Mouse (Mus musculus): ENCODE results near the gene Wipf1. TPM values are rescaled to one million over a fixed set of nuclear protein-coding genes. Genes with fewer than 3 reads are reported as not detected.

Gene Wipf1
- polyA plus RNA-seq, 2 experiments from 2014 or later, result 54.2 to 66.6 TPM

DNA sequence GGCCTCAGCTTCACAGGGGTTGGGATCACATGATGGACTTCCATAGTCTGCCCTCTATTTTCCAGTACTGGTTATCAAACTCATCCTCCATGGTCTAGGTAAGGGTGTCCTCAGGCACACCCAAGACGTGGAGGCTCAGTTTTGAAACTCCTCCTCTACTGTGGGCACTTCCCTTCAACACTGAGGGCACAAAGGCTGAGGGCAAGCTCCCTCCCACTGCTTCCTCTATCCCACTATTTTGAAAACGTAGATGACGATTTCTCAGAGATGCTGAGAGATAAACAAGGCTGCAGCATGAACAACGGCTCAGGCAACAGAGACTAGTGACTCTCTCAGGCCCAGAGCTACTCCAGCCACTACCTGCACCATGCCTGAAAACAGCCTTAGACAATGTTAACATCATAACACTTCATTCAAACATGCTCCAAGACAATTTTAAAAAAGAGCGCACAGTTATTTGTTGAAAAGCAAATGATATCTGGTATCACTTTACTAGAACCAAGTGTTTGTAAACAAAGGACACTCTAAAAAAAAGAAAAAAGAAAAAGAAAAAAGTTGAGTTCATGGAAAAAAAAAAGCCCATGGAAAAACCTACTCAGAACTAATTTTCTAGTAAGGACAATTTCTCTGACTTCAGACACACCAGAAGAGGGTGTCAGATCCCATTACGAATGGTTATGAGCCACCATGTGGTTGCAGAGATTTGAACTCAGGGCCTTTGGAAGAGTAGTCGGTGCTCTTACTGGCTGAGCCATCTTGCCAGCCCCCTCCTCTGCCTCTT is 62.3 kb downstream of the Wipf1 start:
- ATAC-seq, result no peak

DNA sequence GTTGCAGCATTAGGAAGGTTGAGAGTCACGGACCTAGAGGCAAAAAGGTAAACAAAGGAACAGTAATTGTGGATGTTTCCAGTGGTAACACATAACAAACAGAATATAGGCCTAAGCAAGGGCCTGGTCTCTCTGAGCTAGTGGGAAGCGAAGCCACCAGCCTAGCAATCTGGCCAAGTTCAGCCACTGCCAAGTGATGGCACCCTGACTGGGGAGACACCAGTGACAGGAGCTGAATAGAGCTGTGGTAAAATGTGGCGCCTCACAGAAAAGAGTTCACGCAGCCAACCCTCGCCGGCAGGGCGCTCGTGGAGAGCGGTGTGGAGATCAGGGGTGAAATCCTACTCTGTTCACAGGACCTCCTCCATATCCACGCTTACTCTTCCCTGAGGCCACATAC is 63.1 kb downstream of the Wipf1 start:
- no peak for ATAC-seq

DNA sequence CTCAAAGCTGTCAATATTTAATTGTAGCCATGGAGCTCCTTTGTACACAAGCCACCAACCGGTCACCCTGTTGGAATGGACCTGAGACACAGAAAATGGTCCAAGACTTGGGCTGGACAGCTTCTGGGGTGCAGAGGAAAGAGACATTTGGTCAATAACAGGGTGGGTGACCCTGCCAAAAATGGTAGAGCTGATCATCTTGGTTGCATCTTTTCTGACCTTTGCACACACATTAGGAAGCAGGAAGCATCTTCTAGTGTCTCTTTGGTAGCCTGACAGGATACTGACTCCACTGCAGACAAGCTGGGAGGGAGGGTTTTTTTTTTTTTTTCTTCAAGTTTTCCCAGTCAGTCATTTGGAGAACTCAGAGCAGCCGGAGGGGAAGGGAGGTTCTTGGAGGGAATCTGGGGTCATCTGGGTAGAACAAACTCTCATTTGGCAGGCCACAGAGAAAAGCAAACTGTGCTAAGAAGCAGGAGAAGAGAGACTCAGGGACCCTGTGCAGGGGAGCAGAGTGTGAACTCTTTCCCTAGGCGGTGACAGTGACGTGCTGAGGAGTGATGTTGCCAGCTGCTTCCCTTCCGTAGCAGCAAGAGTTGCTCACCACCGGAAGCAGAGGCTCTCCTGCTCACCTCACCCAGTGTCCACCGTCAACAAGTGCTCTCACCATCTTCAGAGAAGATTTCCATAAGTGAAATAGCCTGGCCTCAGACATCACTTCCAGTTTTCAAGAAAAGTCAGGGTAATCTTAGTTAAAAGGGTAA is 65.9 kb downstream of the Wipf1 start:
- peak; percentile 74 for ATAC-seq

DNA sequence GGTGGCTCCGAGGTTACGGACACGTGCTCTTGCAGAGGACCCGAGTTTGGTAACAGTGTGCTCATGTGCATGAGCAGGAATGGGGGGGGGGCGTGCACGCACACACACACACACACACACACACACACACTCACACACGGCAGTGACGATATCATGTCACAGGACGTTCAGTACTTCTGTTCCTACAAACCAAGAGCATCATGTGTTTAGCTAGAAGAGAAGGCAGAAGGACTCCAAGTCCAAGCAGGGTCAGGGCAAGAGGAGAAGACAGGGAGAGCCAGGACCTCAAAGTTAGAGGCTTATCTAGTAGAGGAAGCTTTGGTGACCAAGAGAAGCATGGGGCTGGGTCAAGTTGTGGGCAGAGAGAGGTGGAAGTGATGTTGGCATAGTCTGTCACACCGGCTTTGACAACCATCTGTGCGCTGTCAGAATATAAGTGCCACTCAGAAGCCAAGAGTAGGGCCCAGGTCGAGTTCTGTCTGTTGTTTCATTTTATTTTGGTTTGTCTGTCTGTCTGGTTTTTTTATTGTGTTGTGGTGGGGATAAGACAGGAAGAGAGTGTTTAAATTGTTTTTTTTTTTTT is 66.7 kb downstream of the Wipf1 start:
- peak; percentile 3 for ATAC-seq

DNA sequence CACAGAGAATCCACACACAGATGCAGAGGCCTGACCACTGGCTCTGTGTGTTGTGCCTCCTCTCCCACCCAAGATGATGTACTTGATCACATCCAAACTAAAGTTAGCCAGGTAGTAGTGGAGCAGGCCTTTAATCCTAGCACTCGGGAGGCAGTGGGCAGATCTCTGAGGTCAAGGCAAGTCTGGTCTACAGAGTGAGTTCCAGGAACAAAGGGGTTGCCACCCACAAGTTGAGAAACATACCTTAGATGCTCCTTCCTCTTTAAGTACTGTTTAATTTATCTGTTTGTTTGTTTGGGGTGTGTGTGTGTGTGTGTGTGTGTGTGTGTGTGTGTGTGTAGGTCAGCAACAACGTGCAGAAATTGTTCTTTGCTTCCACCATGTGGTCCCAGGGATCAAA is 67.3 kb downstream of the Wipf1 start:
- ATAC-seq, result no peak

DNA sequence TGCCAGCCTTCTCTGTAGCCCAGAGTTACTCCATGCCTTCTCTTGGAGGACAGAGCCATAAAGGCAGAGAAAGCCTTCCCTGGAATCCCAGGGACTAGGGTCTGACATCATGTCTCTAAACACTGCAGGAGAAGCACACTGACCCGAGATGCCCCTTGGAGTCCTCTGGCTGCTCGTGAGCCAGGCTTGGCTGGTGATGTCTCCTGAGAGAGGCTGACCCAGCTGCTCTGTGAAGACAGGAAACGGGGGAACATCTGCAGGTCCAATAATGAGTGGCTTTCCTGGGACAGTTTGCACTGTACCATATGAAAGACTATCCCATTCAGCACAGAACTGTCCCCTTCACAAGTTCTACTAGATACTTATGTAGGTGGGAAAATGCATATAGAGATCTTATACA is 69.4 kb downstream of the Wipf1 start:
- ATAC-seq, result no peak

DNA sequence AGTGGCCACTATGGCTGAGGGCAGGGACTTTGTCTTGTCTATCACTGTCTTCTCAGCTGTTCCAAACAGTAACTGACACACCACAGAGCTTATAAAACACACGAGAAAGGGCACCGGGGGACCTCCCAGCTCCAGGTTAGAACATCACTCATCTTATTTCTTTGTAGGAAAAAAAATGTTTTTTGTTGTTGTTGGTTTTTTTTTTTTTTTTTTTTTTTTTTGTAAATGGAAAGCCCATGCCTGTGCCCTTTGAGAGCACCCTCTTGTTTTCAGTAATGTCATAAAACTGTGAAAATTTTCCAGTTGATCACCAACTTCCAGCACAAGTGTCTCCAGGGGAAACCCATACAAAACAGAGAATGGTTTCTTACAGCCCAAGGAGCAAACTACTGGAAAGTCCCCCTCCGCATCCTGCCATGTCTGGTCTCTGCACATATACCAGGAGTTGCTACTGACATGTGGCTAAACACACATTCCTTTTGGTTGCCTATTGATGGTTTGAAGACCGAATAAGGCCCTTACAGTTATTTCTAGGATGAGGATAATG is 69.9 kb downstream of the Wipf1 start:
- ATAC-seq, result peak; percentile 53

DNA sequence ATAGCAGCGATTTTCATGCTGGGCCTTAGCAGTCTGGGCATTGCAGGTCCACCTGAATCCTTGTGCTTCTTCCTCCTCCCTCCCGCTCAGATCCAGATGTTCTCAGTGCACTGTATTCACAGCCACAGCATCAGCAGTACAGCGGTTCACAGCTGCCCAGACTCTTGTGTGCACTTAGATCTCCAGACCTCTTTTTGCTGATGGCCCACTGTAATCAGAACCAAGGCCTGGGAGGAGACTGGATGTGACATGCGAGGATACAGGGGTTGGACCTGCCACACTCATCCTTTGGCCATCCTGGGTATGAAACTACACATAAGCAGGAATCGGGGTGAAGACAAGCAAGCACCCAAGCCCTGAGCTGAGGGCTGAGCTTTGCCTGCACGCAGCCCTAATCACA is 72.6 kb downstream of the Wipf1 start:
- no peak for ATAC-seq

DNA sequence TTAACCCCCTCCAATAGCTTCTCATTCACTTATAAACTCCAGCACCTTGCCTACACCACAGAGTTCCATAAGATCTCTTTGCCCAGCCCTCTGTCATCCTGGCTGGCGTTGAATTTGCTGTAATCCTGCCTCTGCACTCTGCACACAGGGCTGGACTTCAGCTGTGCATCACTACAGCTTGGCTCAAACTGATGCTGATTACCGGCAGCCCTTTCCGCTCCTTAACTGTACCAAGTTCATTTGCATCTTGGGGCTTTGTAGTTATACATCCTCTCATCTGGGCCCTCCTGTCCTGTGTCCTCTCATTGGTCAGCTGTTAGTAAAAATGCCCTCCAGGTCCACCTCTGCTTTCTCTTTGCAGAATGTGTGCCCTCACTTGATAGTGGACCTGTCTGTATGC is 73.4 kb downstream of the Wipf1 start:
- no peak for ATAC-seq

DNA sequence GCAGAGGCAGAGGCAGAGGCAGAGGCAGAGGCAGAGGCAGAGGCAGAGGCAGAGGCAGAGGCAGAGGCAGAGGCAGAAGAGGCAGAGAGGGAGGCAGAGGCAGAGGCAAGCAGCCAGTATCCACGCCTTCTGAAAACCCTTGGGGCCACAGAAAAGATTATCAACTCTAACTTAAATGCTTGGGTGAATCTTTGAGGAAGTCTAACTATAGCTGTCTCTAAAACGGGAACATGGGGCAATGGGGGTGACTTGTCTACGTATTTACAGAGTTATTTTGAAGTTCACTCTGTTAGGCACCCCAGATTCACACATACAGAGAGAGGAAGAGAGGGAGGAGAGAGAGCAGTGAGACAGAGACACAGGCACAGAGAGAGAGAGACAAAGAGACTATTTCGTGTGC is 74.0 kb downstream of the Wipf1 start:
- ATAC-seq, result no peak

DNA sequence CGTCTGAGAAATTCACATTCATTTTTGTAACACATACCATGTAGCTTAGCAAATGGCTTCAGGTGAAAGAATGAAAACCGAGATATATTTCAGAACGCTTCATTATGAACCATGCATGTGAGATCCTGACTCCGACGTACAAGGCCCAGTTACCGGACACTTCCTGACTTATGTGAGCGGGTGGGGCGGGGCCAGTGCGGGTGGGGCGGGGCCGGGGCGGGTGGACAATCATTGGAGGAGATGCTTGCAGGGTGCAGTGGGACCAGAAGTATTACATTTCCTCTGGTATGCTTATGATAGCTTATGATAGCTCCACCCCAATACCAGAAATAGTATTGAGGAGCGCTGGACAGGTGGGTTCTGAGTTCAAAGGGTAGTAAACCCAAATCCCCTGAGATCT is 74.9 kb downstream of the Wipf1 start:
- no peak for ATAC-seq

DNA sequence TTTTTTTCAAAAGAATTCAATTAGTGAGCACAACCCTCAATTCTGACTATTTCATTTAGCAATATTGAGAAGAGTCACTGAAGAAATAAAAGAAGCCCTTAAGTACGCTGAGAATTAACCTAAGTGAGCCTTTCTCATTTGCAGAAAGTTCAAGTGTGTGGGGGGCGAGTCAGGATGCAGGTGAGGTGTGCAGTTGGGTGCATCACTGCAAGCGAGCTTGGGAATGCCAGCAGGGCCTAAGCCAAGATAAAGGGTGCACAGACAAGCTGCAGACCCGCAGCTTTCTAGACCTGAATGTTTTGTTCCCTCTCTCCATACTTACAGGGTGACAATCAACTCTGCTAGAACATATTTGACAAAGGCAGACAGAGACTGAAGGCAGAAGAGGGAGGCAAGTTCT is 75.3 kb downstream of the Wipf1 start:
- ATAC-seq, result no peak

DNA sequence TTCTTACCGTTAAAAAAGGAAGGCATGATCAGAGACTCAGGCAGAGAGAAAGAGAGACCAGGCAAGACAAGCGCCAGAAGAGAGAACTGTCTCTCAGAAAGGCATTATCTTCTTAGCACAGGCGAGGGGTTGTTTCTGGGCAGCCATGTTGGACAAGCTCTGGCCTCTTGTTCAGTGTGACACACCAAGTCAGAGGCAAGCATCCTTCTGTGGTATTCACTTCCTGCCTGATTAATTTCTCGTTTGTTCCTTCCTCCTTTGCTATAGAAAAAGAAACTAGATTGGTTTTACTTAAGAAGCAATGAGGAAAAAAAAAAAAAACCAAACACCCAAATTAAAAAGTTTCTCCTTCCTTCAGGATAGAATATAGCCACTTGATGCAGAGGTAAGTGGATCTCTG is 75.8 kb downstream of the Wipf1 start:
- ATAC-seq, result peak; percentile 71

DNA sequence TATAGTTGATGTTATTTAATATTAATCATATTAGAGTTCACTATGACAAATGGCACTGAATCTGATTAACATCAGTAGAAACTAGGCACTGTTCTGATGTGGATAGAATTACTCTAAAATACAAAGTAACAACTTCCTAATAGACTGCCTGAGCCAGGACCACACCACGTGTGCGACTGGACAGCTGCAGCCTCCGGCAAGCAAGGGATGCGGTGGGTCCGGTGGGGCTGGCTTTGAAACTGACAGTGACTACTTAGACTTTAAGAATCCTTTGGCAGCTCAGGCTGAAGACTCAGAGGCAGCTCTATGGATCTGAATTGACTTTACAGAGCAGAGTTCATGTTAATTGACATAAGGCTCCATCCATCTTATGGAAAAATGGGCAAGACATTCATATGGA is 76.4 kb downstream of the Wipf1 start:
- no peak for ATAC-seq

DNA sequence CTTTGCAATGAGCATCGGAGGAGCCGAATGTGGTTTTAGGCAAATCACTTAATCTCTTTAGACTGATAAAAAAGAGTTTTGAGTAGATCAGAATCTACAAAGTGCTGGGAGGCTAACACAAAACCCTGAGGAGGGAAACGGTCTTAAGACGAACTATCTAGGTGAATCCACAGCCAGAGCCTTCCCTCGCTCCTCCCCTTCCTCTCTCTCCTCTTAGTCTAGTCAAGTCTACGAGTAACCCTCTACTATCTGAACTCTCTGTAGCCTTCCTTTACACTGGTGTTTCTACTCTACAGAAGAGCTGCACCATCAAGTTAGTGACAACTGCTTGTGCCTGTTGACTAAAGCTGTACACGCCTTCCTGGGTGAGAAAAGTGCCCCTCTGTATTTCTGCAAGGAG is 77.0 kb downstream of the Wipf1 start:
- peak; percentile 56 for ATAC-seq

DNA sequence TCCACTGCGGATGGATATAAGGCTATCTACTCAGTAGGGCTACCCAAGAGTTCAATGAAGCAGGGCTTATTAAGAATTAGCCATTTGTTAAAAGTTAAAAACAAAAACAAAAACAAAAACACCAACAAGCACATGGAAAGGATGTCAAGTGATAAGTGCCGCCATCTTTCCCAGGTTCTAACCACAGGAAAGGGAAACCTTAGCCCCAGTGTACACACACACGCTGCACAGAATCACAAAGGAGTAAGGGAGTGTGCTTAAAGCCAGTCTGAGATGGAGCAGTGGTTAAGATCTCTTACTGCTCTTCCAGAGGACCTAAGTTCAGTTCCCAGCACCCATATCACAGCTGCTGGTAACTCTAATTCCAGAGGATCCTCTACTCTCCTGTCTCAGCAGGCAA is 78.0 kb downstream of the Wipf1 start:
- no peak for ATAC-seq

DNA sequence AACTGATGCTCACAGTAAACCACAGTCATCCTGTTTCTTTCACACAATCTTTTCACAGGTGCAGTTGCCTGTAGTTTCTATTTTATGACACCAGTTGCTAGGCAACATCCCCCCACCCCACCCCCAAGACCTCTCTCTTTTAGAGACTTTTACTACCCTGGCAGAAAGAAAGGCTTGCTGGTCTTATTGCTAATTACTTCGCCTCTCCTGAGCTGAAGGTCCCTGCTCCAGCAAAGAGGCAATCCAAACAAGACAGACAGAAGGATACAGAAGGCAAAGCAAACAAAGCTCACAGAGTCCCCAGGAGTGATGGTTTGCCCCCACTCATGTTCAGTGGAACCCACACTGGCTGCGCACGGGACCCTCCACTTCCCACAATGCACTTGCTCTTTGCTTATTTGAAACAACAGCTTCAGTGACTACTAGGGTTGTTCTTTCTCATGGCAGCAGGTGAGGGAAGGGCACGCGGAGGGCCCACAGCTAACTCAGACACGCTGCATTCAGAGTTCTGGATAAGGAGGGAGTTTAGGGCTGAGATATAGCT is 79.3 kb downstream of the Wipf1 start:
- peak; percentile 62 for ATAC-seq

DNA sequence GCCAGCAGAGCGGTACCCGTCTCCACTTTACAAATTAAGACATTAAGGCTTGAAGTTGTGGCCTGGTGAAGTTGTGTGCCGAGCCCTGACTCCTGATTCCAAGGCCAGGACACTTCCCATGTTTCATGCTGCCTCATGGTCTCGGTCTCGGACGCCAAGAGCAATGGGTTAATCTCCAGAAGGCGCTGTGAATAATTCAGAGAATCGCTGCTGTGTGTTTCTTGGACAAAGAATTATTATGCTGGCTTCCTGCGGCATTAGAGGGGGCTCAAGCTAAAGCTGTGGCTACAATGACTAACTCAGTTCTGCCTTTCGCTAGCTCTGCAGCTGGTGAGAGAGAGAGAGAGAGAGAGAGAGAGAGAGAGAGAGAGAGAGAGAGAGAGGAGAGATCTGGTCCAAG is 85.5 kb downstream of the Wipf1 start:
- no peak for ATAC-seq

DNA sequence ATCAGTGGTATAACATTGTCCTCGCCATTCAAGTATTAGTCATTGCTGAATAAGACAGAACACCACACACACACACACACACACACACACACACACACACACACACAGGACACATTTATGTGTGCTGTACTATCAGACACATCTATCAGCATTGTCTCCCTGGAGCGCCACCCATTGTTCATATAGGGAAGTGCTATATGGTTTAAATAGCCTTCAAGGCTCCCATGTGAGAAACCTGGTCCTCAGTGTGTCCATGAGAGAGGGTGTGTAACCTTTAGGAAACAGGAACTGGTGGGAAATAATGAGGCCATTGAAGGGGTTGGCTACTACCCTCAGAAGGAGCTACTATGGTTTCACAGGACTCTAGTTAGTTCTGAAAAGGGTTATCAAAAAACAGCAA is 87.5 kb downstream of the Wipf1 start:
- ATAC-seq, result peak; percentile 56

DNA sequence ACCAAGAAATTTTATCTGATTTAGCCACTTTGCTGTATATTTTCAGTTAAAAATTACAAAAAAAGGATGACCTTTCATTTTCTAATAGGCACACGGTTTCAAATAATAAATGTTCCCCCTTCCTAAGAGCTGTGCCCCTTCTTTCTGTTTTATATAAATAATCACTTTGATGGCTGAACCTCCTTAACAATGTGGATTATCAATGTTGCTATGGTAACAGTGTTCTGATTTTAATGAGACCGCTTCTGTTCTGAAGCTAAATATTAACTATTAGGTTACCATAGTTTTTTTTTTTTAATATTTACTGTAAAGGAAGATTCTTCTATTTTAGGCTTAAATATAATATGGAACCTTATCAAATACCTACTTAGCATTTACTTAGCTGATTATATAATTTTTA is 89.2 kb downstream of the Wipf1 start:
- ATAC-seq, result no peak

DNA sequence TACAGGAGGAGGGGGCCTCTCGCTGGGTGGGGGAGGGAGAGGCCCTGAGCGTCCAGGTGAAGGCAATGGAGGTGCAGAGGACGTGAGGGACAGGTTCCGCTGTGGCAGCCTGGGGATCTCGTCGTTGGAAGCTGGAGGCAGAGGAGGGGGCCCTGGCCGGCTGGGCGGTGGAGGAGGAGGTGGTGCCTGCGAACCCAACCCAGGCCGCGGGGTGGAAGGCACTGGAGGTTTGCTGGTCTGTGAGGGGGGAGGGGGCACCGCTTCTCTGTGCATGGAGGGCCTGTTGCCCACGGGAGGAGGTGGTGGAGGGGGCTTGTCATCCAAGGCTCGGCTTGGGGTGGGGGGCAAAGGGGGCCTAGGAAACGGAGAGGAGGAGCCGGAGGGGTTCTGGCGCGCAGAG is 92.6 kb downstream of the Wipf1 start:
- no peak for ATAC-seq

DNA sequence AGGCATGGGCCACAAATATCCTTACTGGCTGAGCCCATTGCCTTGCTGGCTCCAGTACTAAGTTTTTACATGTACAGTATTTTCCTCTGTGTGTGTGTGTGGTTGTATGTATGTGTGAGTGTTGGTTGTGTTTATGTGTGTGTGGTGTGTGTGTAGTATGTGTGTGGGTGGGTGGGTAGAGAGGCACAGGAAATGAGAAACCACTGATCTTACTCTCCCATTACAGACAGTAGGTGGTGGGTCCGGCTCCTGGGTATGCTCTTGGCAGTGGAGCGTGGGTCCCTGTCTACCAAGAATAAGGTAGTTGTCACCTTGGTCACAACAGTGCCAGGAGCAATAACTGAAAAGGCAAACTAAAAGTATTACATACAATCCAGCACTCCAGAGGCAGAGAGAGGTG is 93.7 kb downstream of the Wipf1 start:
- ATAC-seq, result peak; percentile 60

DNA sequence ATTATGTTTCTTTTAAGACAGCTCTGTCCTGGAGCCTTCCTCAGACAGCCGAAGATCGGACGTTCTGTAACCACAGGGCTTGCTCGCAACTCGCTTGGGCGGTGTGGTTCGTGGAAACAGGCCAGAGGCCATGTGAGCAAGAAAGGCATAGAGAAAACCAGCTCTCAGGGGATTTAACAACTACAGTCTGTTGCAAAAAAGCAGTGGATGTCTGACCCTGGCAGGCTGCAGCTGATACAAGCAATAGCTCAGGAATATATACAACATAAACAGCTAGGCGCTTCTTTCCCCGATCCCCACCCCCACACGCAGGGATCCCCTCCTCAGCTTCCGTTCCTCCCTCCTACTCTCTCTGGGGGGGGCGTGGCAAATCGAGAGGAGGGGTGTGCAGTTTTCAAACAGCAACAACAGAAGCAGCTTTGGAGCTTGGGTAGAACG is 97.6 kb downstream of the Wipf1 start:
- no peak for ATAC-seq
